Mouse (Mus musculus) neural tube, embryonic 11.5 days (tissue): Measurements from ENCODE around the gene Rnf123. TPM values are rescaled to one million over a fixed set of nuclear protein-coding genes. Genes with fewer than 3 reads are reported as not detected.
"Not testable (repeated sequence)": the region's sequence is repeated elsewhere in the genome, so short reads cannot be mapped to it uniquely, and the experiment has no call there.

Source experiments
- ATAC-seq: fragments of 200-750 bp; cut with Nextera tagmentation; 2 replicates; pipeline ENCODE4 v1.8.0; 2017; ENCODE audit warnings: moderate number of reproducible peaks, mild to moderate bottlenecking, moderate TSS enrichment, moderate library complexity; ENCODE audit not compliant: insufficient read depth, low FRiP score, low TSS enrichment
- DNase-seq: peaks from one replicate; pipeline ENCODE4 v3.0.0-alpha.2; 2015; ENCODE audit warnings: low spot score
- H3K27ac ChIP-seq: fragments of 300-500 bp; sonication (generic); 2 replicates; pipeline ENCODE4 v1.5.1; 2014; ENCODE audit warnings: low read depth, mild to moderate bottlenecking, low read length
- H3K27me3 ChIP-seq: fragments of 300-500 bp; sonication (generic); 2 replicates; pipeline ENCODE4 v1.6.1; 2014; ENCODE audit warnings: mild to moderate bottlenecking, low read length, mixed read lengths; ENCODE audit not compliant: control insufficient read depth, insufficient read depth
- H3K36me3 ChIP-seq: fragments of 300-500 bp; sonication (generic); 2 replicates; pipeline ENCODE4 v1.6.1; 2014; ENCODE audit warnings: mild to moderate bottlenecking, low read length, moderate library complexity, mixed read lengths; ENCODE audit not compliant: control insufficient read depth, insufficient read depth
- H3K4me1 ChIP-seq: fragments of 300-500 bp; sonication (generic); 2 replicates; pipeline ENCODE4 v1.6.1; 2014; ENCODE audit warnings: low read length, mixed read lengths; ENCODE audit not compliant: control insufficient read depth, insufficient read depth
- H3K4me2 ChIP-seq: fragments of 300-500 bp; sonication (generic); 2 replicates; pipeline ENCODE4 v1.6.1; 2014; ENCODE audit warnings: low read depth, mild to moderate bottlenecking, moderate library complexity
- H3K4me3 ChIP-seq: fragments of 300-500 bp; sonication (generic); 2 replicates; pipeline ENCODE4 v1.5.1; 2014; ENCODE audit warnings: low read depth, low read length
- H3K9ac ChIP-seq: fragments of 300-500 bp; sonication (generic); 2 replicates; pipeline ENCODE4 v1.6.1; 2014; ENCODE audit warnings: mild to moderate bottlenecking, low read length
- H3K9me3 ChIP-seq: fragments of 300-500 bp; sonication (generic); 2 replicates; pipeline ENCODE4 v1.6.1; 2016; ENCODE audit warnings: low read length; ENCODE audit not compliant: control insufficient read depth
- WGBS: fragments of 180-500 bp; shearing (Covaris S2); extraction: QIAGEN DNeasy Blood & Tissue Kit; methylation state at CpG from one replicate; pipeline ENCODE4 v1.1.7; 2014; 5-methylcytosine and 5-hydroxymethylcytosine counted together
- polyA plus RNA-seq: library from polyadenylated mRNA; unstranded; fragments of >200 nt; fragmentation: Nextera tagmentation; extraction: Ambion mirVana; gene quantifications from 2 replicates; pipeline ENCODE4 v1.2.1, GENCODE M21; 2014

Gene Rnf123
- polyA plus RNA-seq, 1 experiment from 2014 or later, result 31.6 TPM

DNA sequence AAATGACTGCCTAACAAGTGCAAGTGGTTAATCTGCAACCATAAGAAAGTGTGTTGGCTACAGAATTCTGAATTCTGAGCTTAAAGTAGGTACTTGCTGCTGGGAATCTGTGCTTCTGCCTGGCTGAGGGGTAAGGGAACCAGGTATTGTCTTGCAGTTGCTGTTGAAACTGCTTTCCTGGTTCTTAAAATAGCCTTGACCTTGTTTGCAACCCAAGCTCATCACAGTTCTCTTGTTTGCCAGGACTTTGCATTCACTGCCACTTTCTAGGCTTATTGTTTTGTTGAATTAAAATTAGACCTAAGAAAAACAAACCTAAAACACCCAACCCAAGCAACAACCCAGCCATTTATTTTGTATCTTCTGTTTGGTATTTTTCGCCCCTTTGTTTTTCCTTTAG lies 62.4 kb downstream of the Rnf123 start:
- DNase-seq (no peak), ATAC-seq (no peak)
- 92% methylated on average over 1 of the region's 1 CpGs for WGBS
- H3K4me1 ChIP-seq, result no peaks in the 10 kb centered on the region
- H3K27me3 ChIP-seq, result no peaks in the 10 kb centered on the region
- no peak overlapping the region for H3K4me3 ChIP-seq
- no peaks in the 10 kb centered on the region for H3K9me3 ChIP-seq
- peaks cover 6% of the 10 kb centered on the region for H3K36me3 ChIP-seq
- H3K27ac ChIP-seq, result no peak overlapping the region
- no peak overlapping the region for H3K9ac ChIP-seq
- H3K4me2 ChIP-seq, result no peak overlapping the region

DNA sequence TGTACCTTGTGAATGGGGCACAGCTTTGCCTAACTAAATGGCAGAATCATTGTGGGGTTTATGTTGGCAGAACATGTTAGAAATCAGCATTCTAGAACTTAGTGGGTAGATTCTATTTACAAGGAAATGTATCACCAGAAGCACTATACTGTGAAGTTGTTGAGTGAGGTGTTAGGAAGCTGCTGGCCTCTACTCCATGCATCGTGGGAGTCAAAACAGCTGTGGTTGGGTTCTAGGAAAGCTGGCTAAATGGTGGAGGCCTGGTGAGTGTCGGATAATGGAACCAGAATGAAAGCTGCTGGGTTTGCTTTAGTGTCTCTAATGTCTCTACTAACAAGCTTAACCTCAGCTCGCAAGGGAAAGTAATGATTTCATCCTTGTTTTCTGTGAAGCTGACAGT lies 66.0 kb downstream of the Rnf123 start:
- H3K27me3 ChIP-seq, result no peaks in the 10 kb centered on the region
- WGBS, result 92% methylated on average over 3 of the region's 3 CpGs
- no peak overlapping the region for H3K4me3 ChIP-seq
- DNase-seq (no peak), ATAC-seq (no peak)
- no peak overlapping the region for H3K27ac ChIP-seq
- no peak overlapping the region for H3K4me2 ChIP-seq
- H3K36me3 ChIP-seq, result no peaks in the 10 kb centered on the region; the same call in 1 of the 2 replicates
- no peaks in the 10 kb centered on the region for H3K9me3 ChIP-seq
- no peak overlapping the region for H3K9ac ChIP-seq
- no peaks in the 10 kb centered on the region for H3K4me1 ChIP-seq

DNA sequence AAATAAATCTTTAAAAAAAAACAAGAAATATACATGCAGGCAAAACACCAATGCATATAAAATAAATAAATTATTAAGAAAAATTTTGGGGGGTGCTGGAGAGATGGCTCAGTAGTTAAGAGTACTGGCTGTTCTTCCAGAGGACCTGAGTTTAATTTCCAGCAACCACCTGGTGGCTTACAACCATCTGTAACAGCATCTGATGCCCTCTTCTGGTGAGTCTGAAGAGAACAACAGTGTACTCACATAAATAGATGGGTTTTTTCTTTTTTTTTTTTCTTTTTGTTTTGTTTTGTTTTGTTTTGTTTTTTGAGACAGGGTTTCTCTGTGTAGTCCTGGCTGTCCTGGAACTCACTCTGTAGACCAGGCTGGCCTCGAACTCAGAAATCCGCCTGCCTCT lies 69.6 kb downstream of the Rnf123 start:
- not testable (repeated sequence) for H3K4me2 ChIP-seq, ATAC-seq, H3K9me3 ChIP-seq, H3K4me1 ChIP-seq, H3K36me3 ChIP-seq, H3K4me3 ChIP-seq, DNase-seq, H3K27ac ChIP-seq, H3K9ac ChIP-seq, H3K27me3 ChIP-seq
- WGBS, result 100% methylated on average over 2 of the region's 2 CpGs

DNA sequence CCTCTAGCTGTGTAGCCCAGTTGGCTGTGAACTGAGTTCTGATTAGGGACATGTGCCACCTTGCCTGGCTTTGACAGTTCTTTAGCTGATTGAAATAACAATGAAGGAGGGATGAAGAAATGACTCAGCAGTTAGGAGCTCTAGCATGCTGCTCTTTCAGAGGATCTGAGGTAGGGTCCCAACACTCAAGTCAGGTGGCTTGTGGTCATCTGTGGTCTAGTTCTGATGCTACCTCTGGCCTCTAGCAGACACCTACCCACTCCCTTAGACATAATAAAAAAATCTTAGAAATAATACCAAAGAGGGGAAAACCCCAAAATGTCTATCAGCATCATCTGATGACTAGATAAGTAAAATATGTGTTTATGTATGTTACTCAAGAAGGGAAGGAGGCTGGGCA lies 72.8 kb downstream of the Rnf123 start:
- no peak overlapping the region for H3K4me3 ChIP-seq
- H3K27me3 ChIP-seq, result no peaks in the 10 kb centered on the region
- no peak overlapping the region for H3K9ac ChIP-seq
- no peak overlapping the region for H3K4me2 ChIP-seq
- no peak overlapping the region for H3K27ac ChIP-seq
- H3K36me3 ChIP-seq, result no peaks in the 10 kb centered on the region; the same call in 1 of the 2 replicates
- H3K4me1 ChIP-seq, result no peaks in the 10 kb centered on the region
- no peaks in the 10 kb centered on the region for H3K9me3 ChIP-seq
- ATAC-seq (no peak), DNase-seq (no peak)

DNA sequence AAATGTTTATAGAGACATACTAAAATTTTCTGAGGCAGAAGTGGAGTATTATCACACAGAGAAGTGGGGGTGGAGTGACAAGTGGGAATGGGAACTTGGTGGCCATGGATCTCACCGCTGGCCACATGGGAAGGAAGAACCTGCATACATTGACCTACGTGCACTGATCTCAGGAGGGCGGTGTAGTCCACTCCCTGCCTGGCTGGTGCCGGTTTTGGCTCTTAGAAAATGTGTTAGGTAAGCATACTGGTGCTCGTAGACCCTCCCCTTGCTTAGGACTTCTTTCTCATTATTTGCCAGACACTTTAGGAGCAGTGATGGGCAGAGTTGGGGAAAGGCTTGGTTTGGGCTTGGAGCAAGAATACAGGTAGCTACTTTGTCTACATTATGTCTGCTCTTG lies 75.1 kb downstream of the Rnf123 start:
- Histone ChIP-seq H3K27me3 (no peaks in the 10 kb centered on the region), H3K9ac (no peak overlapping the region), H3K4me2 (no peak overlapping the region), H3K9me3 (no peaks in the 10 kb centered on the region), H3K4me1 (peaks cover 7% of the 10 kb centered on the region; the same call in 1 of the 2 replicates), H3K27ac (no peak overlapping the region), H3K36me3 (no peaks in the 10 kb centered on the region; the same call in 1 of the 2 replicates), H3K4me3 (no peak overlapping the region)
- ATAC-seq (no peak), DNase-seq (no peak)
- 92% methylated on average over 5 of the region's 5 CpGs for WGBS

DNA sequence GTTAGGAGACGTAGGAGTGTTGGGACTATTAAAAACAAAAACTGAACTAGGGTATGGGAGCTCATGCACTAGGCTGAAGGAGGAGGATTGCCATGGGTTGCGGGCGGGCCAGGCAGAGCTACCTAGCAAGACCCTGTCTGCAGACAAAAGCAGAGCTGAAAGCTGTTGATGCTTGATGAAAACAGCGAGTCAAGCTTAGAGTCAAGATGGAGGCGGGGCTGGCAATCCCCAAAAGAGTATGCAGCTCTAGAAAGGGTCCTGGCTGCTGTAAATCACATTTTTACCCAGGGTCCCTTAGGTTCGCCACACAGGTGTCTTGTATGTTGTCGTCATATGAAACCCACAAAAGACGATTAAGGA lies 79.6 kb downstream of the Rnf123 start:
- WGBS, result 26% methylated on average over 8 of the region's 8 CpGs
- H3K36me3 ChIP-seq, result no peaks in the 10 kb centered on the region; the same call in 1 of the 2 replicates

DNA sequence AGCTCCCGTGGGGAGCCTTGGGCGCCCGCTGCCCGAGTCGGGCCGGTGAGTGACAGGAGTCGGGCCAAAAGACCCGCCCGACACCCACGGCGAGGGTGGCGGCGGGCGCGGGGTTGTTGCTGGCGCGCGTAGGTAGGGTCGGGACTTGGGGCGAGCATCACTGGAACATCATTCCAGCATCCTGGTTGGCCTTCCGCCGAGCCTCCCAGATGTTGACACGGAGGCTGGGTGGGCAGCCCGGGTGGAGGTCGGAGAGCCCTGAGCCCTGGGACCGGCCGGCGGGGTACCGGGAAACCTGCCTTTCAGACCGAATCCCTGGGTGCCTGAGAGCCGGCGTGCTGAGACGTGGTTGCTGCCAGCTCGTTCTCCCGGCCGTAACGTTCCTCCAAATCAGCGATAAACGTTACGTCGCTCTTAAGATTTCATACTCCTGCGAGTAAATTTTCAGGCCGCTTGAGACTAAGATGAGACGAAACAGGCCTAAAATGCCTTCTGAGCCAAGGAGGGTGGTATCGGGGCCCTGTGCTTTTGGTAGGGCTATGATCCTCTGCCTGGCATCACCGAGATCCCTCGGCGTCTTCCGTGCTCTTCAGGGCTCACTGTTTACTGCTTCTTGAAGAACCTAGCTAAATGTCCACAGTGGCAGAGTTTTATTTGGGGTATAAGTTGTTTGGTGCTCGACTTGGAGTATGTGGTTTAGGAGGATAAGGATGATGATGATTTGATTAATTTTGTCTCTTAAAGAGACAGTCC lies 80.2 kb downstream of the Rnf123 start:
- DNase-seq (no peak), ATAC-seq (no peak; the same call in 1 of the 2 replicates)
- no peaks in the 10 kb centered on the region for H3K27me3 ChIP-seq
- H3K27ac ChIP-seq, result peak overlapping the region; percentile 88
- no peaks in the 10 kb centered on the region for H3K9me3 ChIP-seq
- peak overlapping the region; percentile 95 for H3K9ac ChIP-seq
- under 1% methylated on average over 47 of the region's 50 CpGs for WGBS
- H3K36me3 ChIP-seq, result no peaks in the 10 kb centered on the region; the same call in 1 of the 2 replicates
- H3K4me2 ChIP-seq, result peak overlapping the region; percentile 66
- H3K4me1 ChIP-seq, result peaks cover 7% of the 10 kb centered on the region; the same call in 1 of the 2 replicates
- peak overlapping the region; percentile 97 for H3K4me3 ChIP-seq

More for the DNA sequence above, 79.6 kb downstream of the Rnf123 start:
- Histone ChIP-seq H3K27ac (no peak overlapping the region), H3K4me2 (peak overlapping the region; percentile 66), H3K27me3 (no peaks in the 10 kb centered on the region), H3K4me3 (peak overlapping the region; percentile 97), H3K4me1 (peaks cover 7% of the 10 kb centered on the region; the same call in 1 of the 2 replicates), H3K9me3 (no peaks in the 10 kb centered on the region), H3K9ac (peak overlapping the region; percentile 95)
- ATAC-seq (no peak), DNase-seq (peak; percentile 19)

DNA sequence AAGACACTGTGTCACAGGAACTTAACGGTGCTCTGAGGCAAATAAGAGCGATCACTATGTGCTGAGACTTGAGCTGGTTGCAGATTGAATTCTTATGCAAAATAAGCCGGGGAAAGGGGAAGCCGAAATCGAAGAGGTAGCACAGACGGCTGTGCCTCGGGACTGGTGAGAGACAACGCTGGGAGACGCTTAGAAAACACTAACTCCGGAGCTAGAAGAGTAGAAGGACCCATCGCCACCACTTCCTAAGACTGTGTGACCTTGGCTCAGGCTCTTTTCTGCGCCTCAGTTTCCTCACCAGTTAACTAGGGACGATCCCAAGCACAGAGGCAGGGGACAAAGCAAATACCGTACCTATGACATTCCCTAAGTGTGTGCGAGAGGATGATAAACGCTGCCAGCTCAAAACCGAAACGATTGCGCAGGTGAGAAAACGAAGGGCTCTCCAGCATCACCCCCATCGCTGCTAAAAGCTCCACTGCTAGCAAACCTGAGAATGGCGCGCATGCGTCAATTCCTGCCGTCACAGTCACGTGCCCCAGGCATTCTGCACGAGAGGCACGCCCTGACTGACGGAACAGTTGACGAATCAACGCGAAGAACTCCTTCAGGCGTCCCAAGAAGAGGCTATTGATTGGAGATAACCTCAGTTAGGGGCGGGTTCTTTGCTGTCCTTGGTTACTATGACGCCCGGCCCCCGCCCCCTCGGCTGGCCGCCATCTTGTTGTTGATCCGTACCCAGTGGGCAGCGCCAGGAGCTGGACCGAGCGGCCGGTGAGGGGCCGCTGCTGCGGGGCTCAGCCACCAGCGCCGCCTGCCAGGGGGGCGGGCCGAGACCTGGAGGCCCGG lies 81.0 kb downstream of the Rnf123 start, which contains the start of gene Ip6k1:
Gene Ip6k1 (plus strand): TSS at position 580 of the 849 bp plus-strand sequence.
- H3K4me3 ChIP-seq, result peak within 1 kb of the TSS; percentile 97
- peak; percentile 99 for DNase-seq
- H3K4me1 ChIP-seq, result peaks cover 7% of the 10 kb centered on the region; the same call in 1 of the 2 replicates
- no peaks in the 10 kb centered on the region for H3K36me3 ChIP-seq
- no peaks in the 10 kb centered on the region for H3K27me3 ChIP-seq
- H3K9me3 ChIP-seq, result no peaks in the 10 kb centered on the region
- H3K4me2 ChIP-seq, result peak within 1 kb of the TSS; percentile 91
- peak; percentile 100 for ATAC-seq
- WGBS, result under 1% methylated on average over 48 of the region's 51 CpGs
- H3K27ac ChIP-seq, result peak within 1 kb of the TSS; percentile 88
- H3K9ac ChIP-seq, result peak within 1 kb of the TSS; percentile 95
